Mouse (Mus musculus) layer of hippocampus, postnatal 14 days (tissue): Measurements from ENCODE around the gene Vmn1r18. TPM values are rescaled to one million over a fixed set of nuclear protein-coding genes. Genes with fewer than 3 reads are reported as not detected.
"Not testable (repeated sequence)": the region's sequence is repeated elsewhere in the genome, so short reads cannot be mapped to it uniquely, and the experiment has no call there.

Source experiments
- DNase-seq, 2 experiments: peaks; one replicate each; pipeline ENCODE4 v3.0.0; 2021 to 2022; ENCODE audit warnings: low spot score in 2 of 2, mixed read lengths in 1 of 2
- long read RNA-seq, 2 experiments: library from polyadenylated mRNA; stranded (forward); transcript quantifications; one replicate each; pipeline ENCODE4 v2.0.0; 2021
- total RNA-seq, 2 experiments: library from RNA; stranded (reverse); gene quantifications; 2 replicates each; pipeline ENCODE4 v1.2.3; 2021

Vmn1r18 gene
- total RNA-seq: under 1 TPM; 0.05 TPM
- long read RNA-seq, experiment 1: 0 reads
- long read RNA-seq, experiment 2: 0 reads

GRCm38 (mm10) chr6:57395683-57396082 lies at the start of gene Vmn1r18:
TSS of gene Vmn1r18 (minus strand) at chr6:57395783.
- DNase-seq: no peak

- peak in 1 of 2 experiments; percentile 12 for DNase-seq
Observed at GRCm38 (mm10) chr6:57431196-57431595, 35.6 kb upstream of the Vmn1r18 start.

GRCm38 (mm10) chr6:57428630-57429029 lies 33.0 kb upstream of the Vmn1r18 start, which contains the start of gene Vmn1r20:
TSS of gene Vmn1r20 (plus strand) at chr6:57428930.
- DNase-seq: no peak

- DNase-seq: not testable (repeated sequence)
Observed at GRCm38 (mm10) chr6:57403480-57403879, 7.9 kb upstream of the Vmn1r18 start, which contains the start of gene Vmn1r19. TSS of gene Vmn1r19 (plus strand) at chr6:57403780.

- no peak for DNase-seq
Observed at GRCm38 (mm10) chr6:57367496-57367895, 28.1 kb downstream of the Vmn1r18 start.

GRCm38 (mm10) chr6:57365866-57366265 lies 29.7 kb downstream of the Vmn1r18 start:
- not testable (repeated sequence) for DNase-seq

- DNase-seq: no peak
Observed at GRCm38 (mm10) chr6:57363627-57364026, 32.0 kb downstream of the Vmn1r18 start, which contains the start of gene Vmn1r17. TSS of gene Vmn1r17 (minus strand) at chr6:57363727.

- no peak for DNase-seq
Observed at GRCm38 (mm10) chr6:57356864-57357263, 38.7 kb downstream of the Vmn1r18 start.

- DNase-seq: no peak
Observed at GRCm38 (mm10) chr6:57329394-57329793, 66.2 kb downstream of the Vmn1r18 start, which contains the start of gene Vmn1r16. TSS of gene Vmn1r16 (minus strand) at chr6:57329494.

Other genes starting within 250 kb of the Vmn1r18 start
- gene Vmn1r12, start 238.9 kb downstream of the Vmn1r18 start, total RNA-seq: not detected
- not detected for gene Vmn1r13, start 192.5 kb downstream of the Vmn1r18 start, total RNA-seq
- gene Vmn1r14, start 164.1 kb downstream of the Vmn1r18 start, total RNA-seq: not detected
- gene Vmn1r15, start 137.8 kb downstream of the Vmn1r18 start, total RNA-seq: not detected
- not detected for gene Vmn1r16, start 66.3 kb downstream of the Vmn1r18 start, total RNA-seq
- gene Vmn1r17, start 32.1 kb downstream of the Vmn1r18 start, total RNA-seq: not detected
- gene Vmn1r19, start 8.0 kb upstream of the Vmn1r18 start, total RNA-seq: not detected
- not detected for gene Vmn1r20, start 33.1 kb upstream of the Vmn1r18 start, total RNA-seq
- 10 to 100 TPM; 44.7 to 49.7 TPM for gene Ppm1k, start 139.7 kb upstream of the Vmn1r18 start, total RNA-seq
- 1 to 10 TPM; 2.6 to 2.8 TPM for gene Herc6, start 185.2 kb upstream of the Vmn1r18 start, total RNA-seq